Comparison of ENCODE assay signal across 32 mouse cellular contexts in genomic region chr9:53921061-53921460, GRCm38 (mm10). TPM values are rescaled to one million over a fixed set of nuclear protein-coding genes. Genes with fewer than 3 reads are reported as not detected.
"Had no signal": no experiment of that assay in that cellular context is flagged by ENCODE, and none has a peak within 500 bp of the region (broad histone marks: within the 10 kb centered on the region; RNA-seq: fewer than 3 reads in every experiment).

No protein-coding gene starts in this region.

- ATAC-seq: forebrain, embryonic 13.5 days; forebrain, embryonic 14.5 days; forebrain, embryonic 15.5 days; forebrain, embryonic 16.5 days had no signal

- H3K9me3 ChIP-seq: embryonic facial prominence, embryonic 10.5 days; embryonic facial prominence, embryonic 12.5 days; embryonic facial prominence, embryonic 13.5 days; embryonic facial prominence, embryonic 15.5 days; forebrain, embryonic 12.5 days; forebrain, embryonic 13.5 days; forebrain, embryonic 15.5 days had no signal

- DNase-seq: cerebellum, adult 18-20 months; cerebellum, adult 2 months; cerebellum, adult 8-10 months; cerebellum, adult 9-10 months; cerebellum, adult 9-11 months; cerebellum, postnatal 14 days; cerebellum, postnatal 25 days; cerebellum, postnatal 36 days; embryo, embryonic 11 days; gastrocnemius, adult 2 months; gastrocnemius, postnatal 10 days; gastrocnemius, postnatal 14 days; gastrocnemius, postnatal 25 days; gastrocnemius, postnatal 36 days; heart, adult 11 months; heart, adult 18-20 months; heart, adult 2 months had no signal

- H3K9ac ChIP-seq: embryonic facial prominence, embryonic 12.5 days; embryonic facial prominence, embryonic 13.5 days; embryonic facial prominence, embryonic 15.5 days; forebrain, embryonic 12.5 days; forebrain, embryonic 13.5 days; forebrain, embryonic 15.5 days had no signal

- H3K4me1 ChIP-seq: embryonic facial prominence, embryonic 10.5 days; embryonic facial prominence, embryonic 12.5 days; embryonic facial prominence, embryonic 13.5 days; embryonic facial prominence, embryonic 15.5 days; forebrain, embryonic 12.5 days; forebrain, embryonic 13.5 days had no signal

- H3K36me3 ChIP-seq: embryonic facial prominence, embryonic 10.5 days; embryonic facial prominence, embryonic 12.5 days; embryonic facial prominence, embryonic 13.5 days; embryonic facial prominence, embryonic 15.5 days had no signal

- H3K27me3 ChIP-seq: embryonic facial prominence, embryonic 12.5 days; embryonic facial prominence, embryonic 13.5 days; embryonic facial prominence, embryonic 15.5 days; forebrain, embryonic 12.5 days; forebrain, embryonic 13.5 days; forebrain, embryonic 15.5 days had no signal

- H3K4me3 ChIP-seq: embryonic facial prominence, embryonic 10.5 days; embryonic facial prominence, embryonic 12.5 days; embryonic facial prominence, embryonic 13.5 days; embryonic facial prominence, embryonic 15.5 days; erythroblast, embryonic 14.5 days; forebrain, embryonic 12.5 days; forebrain, embryonic 13.5 days; forebrain, embryonic 15.5 days; gastrocnemius, adult 2 months; heart, adult 2 months had no signal

- H3K4me2 ChIP-seq: embryonic facial prominence, embryonic 12.5 days; embryonic facial prominence, embryonic 13.5 days; embryonic facial prominence, embryonic 15.5 days; forebrain, embryonic 12.5 days; forebrain, embryonic 13.5 days; forebrain, embryonic 15.5 days had no signal

- H3K27ac ChIP-seq: embryonic facial prominence, embryonic 10.5 days; embryonic facial prominence, embryonic 12.5 days; embryonic facial prominence, embryonic 13.5 days; embryonic facial prominence, embryonic 15.5 days; forebrain, embryonic 12.5 days; forebrain, embryonic 13.5 days; forebrain, embryonic 15.5 days; gastrocnemius, adult 2 months; heart, adult 2 months had no signal

RNA-seq across cellular contexts. Expression of gene Elmod1, which starts 54.0 kb away (rescaled TPM):
- total RNA-seq: common myeloid progenitor, adult 5-6 weeks; gastrocnemius, adult 18-20 months; gastrocnemius, adult 8-10 months; gastrocnemius, postnatal 25 days; gastrocnemius, postnatal 36 days; gastrocnemius, postnatal 4 days; granulocyte monocyte progenitor cell, adult 5-6 weeks had no signal
- polyA plus RNA-seq: erythroblast, embryonic 14.5 days had no signal
